Mouse (Mus musculus) splenic B cell, adult 2 months (primary cell): ENCODE results near the gene Tspan5.

Experiments used
- DNase-seq: peaks from one replicate; pipeline ENCODE4 v3.0.0-alpha.2; 2011; ENCODE audit warnings: low read depth, low spot score
- H3K27me3 ChIP-seq: 2 replicates; pipeline ENCODE4 v1.6.1; 2012; ENCODE audit warnings: mild to moderate bottlenecking, low read length, moderate library complexity, mixed read lengths; ENCODE audit not compliant: control insufficient read depth, poor library complexity, insufficient read depth, severe bottlenecking
- H3K36me3 ChIP-seq: 2 replicates; pipeline ENCODE4 v1.6.1; 2012; ENCODE audit warnings: mild to moderate bottlenecking, low read length, moderate library complexity, mixed read lengths; ENCODE audit not compliant: control insufficient read depth, poor library complexity, insufficient read depth, severe bottlenecking

The Tspan5 gene

GRCm38 (mm10) chr3:138823857-138824256 lies 81.9 kb downstream of the Tspan5 start:
- no peak for DNase-seq

DNA sequence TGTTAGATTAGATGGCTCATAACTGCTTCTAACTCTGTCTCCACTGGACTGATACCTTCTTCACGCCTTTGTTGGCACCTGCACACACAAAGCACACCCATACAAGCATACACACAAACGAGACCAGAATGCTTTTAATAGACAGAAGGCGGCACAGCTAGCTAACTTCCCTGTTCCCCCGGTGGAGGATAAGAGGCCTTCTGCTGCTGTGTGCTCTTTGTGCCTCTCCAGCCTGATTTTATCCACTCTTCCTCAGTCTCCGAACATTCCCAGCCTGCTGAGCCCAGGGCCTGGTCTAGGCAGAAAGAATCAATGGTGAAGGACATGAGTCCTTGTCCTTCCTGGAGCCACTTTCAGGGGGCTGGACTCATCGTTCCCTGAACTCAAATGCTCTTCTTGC lies 83.3 kb downstream of the Tspan5 start:
- Histone ChIP-seq H3K36me3 (no peaks in the 10 kb centered on the region), H3K27me3 (no peaks in the 10 kb centered on the region)
- DNase-seq, result no peak

More at GRCm38 (mm10) chr3:138823857-138824256, 81.9 kb downstream of the Tspan5 start:
- H3K36me3 ChIP-seq, result no peaks in the 10 kb centered on the region
- no peaks in the 10 kb centered on the region for H3K27me3 ChIP-seq

- DNase-seq, result no peak
- no peaks in the 10 kb centered on the region for H3K36me3 ChIP-seq
- H3K27me3 ChIP-seq, result no peaks in the 10 kb centered on the region
Observed at GRCm38 (mm10) chr3:138826243-138826800, 84.3 kb downstream of the Tspan5 start.

GRCm38 (mm10) chr3:138832827-138833517 lies 91.0 kb downstream of the Tspan5 start:
- no peaks in the 10 kb centered on the region for H3K27me3 ChIP-seq
- DNase-seq, result no peak

DNA sequence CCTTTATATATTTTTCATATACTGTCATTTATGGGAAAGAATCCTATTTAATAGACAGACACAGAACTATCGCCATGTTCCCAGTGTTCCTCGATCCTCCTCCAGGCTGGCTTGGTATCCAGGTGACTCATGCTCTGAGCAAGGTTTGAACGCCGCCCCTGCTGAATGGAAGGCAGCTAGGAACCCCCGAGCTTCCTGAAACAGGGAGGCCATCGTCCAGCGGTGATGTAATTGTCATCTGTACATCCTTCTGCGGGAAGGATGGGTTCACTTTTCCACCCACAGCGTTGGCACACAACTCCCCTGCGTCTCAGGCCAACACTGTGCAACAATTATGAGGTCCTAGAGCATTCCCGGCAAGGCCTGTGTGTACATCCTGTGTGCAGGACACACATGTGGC lies 92.2 kb downstream of the Tspan5 start:
- Histone ChIP-seq H3K36me3 (no peaks in the 10 kb centered on the region), H3K27me3 (no peaks in the 10 kb centered on the region)
- DNase-seq, result no peak

More at GRCm38 (mm10) chr3:138832827-138833517, 91.0 kb downstream of the Tspan5 start:
- H3K36me3 ChIP-seq, result no peaks in the 10 kb centered on the region

DNA sequence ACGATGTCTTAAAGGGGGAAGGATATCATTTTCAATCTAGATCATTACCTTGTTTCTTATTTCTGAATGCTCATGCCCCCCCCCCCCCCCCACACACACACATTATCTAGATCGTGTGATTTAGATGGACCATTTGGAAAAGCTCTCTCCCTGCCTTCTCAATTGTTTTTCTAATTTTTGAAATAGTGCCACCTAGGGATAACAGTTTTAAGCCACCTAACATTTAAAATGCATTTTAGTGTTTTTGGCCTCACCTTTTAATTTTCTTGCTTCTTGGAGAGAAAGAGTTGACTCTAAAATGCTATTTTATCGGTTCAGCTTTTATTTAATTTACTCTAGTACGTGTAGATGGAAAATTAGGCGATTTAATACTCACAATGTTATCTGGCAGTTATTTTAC lies 94.9 kb downstream of the Tspan5 start:
- no peak for DNase-seq
- Histone ChIP-seq H3K36me3 (no peaks in the 10 kb centered on the region), H3K27me3 (no peaks in the 10 kb centered on the region)

- no peaks in the 10 kb centered on the region for H3K36me3 ChIP-seq
- no peak for DNase-seq
Observed at GRCm38 (mm10) chr3:138837651-138838050, 95.7 kb downstream of the Tspan5 start.

GRCm38 (mm10) chr3:138839656-138840055 lies 97.7 kb downstream of the Tspan5 start:
- Histone ChIP-seq H3K27me3 (no peaks in the 10 kb centered on the region), H3K36me3 (no peaks in the 10 kb centered on the region)
- DNase-seq, result no peak

More at GRCm38 (mm10) chr3:138837651-138838050, 95.7 kb downstream of the Tspan5 start:
- H3K27me3 ChIP-seq, result no peaks in the 10 kb centered on the region

GRCm38 (mm10) chr3:138841288-138841687 lies 99.3 kb downstream of the Tspan5 start:
- no peak for DNase-seq
- Histone ChIP-seq H3K36me3 (no peaks in the 10 kb centered on the region), H3K27me3 (no peaks in the 10 kb centered on the region)

DNA sequence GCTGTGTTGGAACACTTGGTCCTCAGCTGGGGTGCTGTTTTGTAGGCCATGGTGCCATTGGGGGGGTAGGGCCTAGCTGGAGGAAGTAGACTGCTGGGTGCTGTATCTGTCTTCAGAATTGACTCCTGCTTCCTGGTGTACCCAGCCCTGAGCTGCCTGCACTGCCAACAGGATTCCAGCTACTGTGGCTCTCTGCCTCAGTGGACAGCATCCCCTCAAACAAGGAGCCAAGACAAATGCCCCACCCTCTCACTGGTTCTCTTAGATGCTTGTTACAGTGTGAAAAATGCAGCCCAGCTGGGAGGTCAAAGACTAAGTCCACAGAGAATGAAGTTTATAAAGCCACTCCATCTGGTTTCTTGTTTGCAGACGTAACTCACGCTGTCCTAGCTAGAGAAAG lies 101.2 kb downstream of the Tspan5 start:
- Histone ChIP-seq H3K36me3 (no peaks in the 10 kb centered on the region), H3K27me3 (no peaks in the 10 kb centered on the region)
- no peak for DNase-seq

DNA sequence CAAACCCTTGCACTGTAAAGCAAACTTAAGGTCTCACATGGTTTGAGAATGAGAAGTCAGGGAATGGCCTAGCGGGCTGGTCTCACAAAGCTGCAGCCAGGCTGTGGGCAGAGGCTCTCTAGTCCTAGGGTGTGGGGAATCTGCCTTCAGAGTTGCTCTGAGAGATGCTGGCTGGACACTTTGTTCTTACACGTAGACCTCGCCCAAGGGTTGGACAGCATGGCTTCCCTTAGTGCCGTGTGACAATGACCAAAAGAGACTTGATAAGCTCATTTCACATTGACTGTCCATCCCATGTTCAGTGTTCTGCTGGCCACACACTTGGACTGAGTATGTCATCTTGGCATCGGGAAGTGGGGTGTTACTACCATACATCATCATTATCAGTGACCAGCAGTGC lies 101.6 kb downstream of the Tspan5 start:
- DNase-seq, result no peak
- H3K27me3 ChIP-seq, result no peaks in the 10 kb centered on the region
- no peaks in the 10 kb centered on the region for H3K36me3 ChIP-seq

DNA sequence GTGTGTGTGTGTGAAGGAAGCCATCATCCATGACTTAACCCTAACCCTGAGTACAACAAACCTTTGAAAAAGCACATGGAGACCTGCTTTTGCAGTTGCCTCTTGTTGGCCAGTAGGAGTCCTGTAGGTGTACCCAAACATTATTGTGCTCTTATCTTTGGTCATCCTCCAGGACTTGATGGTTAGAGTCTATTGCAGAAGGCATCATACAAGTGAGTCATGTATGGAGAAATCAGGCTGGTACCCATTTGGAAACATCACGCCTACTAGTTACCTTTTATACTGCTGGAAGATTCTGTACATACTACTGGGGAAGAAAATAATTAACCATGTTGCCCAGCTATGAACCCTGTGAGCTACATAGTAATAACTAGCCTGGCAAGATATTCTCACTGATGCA lies 103.8 kb downstream of the Tspan5 start:
- no peaks in the 10 kb centered on the region for H3K36me3 ChIP-seq
- DNase-seq, result no peak
- H3K27me3 ChIP-seq, result no peaks in the 10 kb centered on the region

- no peaks in the 10 kb centered on the region for H3K27me3 ChIP-seq
- DNase-seq, result no peak
Observed at GRCm38 (mm10) chr3:138847809-138848208, 105.8 kb downstream of the Tspan5 start.

GRCm38 (mm10) chr3:138849755-138850301 lies 107.8 kb downstream of the Tspan5 start:
- DNase-seq, result no peak
- Histone ChIP-seq H3K36me3 (no peaks in the 10 kb centered on the region), H3K27me3 (no peaks in the 10 kb centered on the region)

More at GRCm38 (mm10) chr3:138847809-138848208, 105.8 kb downstream of the Tspan5 start:
- no peaks in the 10 kb centered on the region for H3K36me3 ChIP-seq

- DNase-seq, result no peak
- no peaks in the 10 kb centered on the region for H3K27me3 ChIP-seq
- no peaks in the 10 kb centered on the region for H3K36me3 ChIP-seq
Observed at GRCm38 (mm10) chr3:138851876-138852275, 109.9 kb downstream of the Tspan5 start.
